Mouse (Mus musculus) ES-E14 (cell line): Measurements from ENCODE around the gene Sdsl.

Experiments used
- CHD2 ChIP-seq: IDR thresholded peaks from 2 replicates; pipeline ENCODE4 v1.6.1; 2014; ENCODE audit warnings: mild to moderate bottlenecking, low read depth, low read length, inconsistent platforms
- HCFC1 ChIP-seq: IDR thresholded peaks from 2 replicates; pipeline ENCODE4 v1.6.1; 2012; ENCODE audit warnings: low read length, inconsistent platforms, borderline replicate concordance; ENCODE audit not compliant: insufficient read depth
- MAFK ChIP-seq: IDR thresholded peaks from 2 replicates; pipeline ENCODE4 v1.6.1; 2014; ENCODE audit warnings: mild to moderate bottlenecking, low read depth, low read length, inconsistent platforms; ENCODE audit not compliant: insufficient read depth
- ZC3H11A ChIP-seq: IDR thresholded peaks from 2 replicates; pipeline ENCODE4 v1.6.1; 2012; ENCODE audit warnings: low read depth, mild to moderate bottlenecking, inconsistent platforms, low read length, borderline replicate concordance
- ZNF384 ChIP-seq: IDR thresholded peaks from 2 replicates; pipeline ENCODE4 v1.6.1; 2012; ENCODE audit warnings: low read depth, low read length, inconsistent platforms

- TF ChIP-seq CHD2 (no peak), ZNF384 (no peak), MAFK (no peak), ZC3H11A (0 out of 2 replicates have a peak, but pooled peaks have one; percentile 1), HCFC1 (0 out of 2 replicates have a peak, but pooled peaks have one; percentile 20)
Observed at GRCm38 (mm10) chr5:120457628-120458027, 15.0 kb downstream of the Sdsl start.
